Comparison of ENCODE assay signal across 21 mouse cellular contexts in genomic region chr6:118689447-118689846, GRCm38 (mm10).
"Had no signal": no experiment of that assay in that cellular context is flagged by ENCODE, and none has a peak within 500 bp of the region (broad histone marks: within the 10 kb centered on the region; RNA-seq: fewer than 3 reads in every experiment).

No protein-coding gene starts in this region.

- H3K27me3 ChIP-seq: limb, embryonic 12.5 days; limb, embryonic 15.5 days; liver, embryonic 15.5 days; midbrain, embryonic 12.5 days; midbrain, embryonic 15.5 days; neural tube, embryonic 12.5 days; neural tube, embryonic 15.5 days had no signal

- H3K36me3 ChIP-seq: limb, embryonic 15.5 days; liver, embryonic 12.5 days; liver, embryonic 15.5 days; midbrain, embryonic 12.5 days; midbrain, embryonic 15.5 days; neural tube, embryonic 12.5 days; neural tube, embryonic 15.5 days had no signal

- H3K4me2 ChIP-seq: limb, embryonic 12.5 days; limb, embryonic 15.5 days; liver, embryonic 12.5 days; liver, embryonic 15.5 days; midbrain, embryonic 12.5 days; midbrain, embryonic 15.5 days; neural tube, embryonic 12.5 days; neural tube, embryonic 15.5 days had no signal

- H3K27ac ChIP-seq: limb, embryonic 12.5 days; limb, embryonic 15.5 days; liver, embryonic 12.5 days; liver, embryonic 15.5 days; macrophage; midbrain, embryonic 12.5 days; midbrain, embryonic 15.5 days; neural tube, embryonic 12.5 days; neural tube, embryonic 15.5 days; stomach, postnatal 0 days had no signal

- H3K4me1 ChIP-seq: limb, embryonic 12.5 days; limb, embryonic 15.5 days; liver, embryonic 12.5 days; liver, embryonic 15.5 days; midbrain, embryonic 12.5 days; midbrain, embryonic 15.5 days; neural tube, embryonic 12.5 days; neural tube, embryonic 15.5 days had no signal

- H3K9me3 ChIP-seq: limb, embryonic 12.5 days; limb, embryonic 15.5 days; liver, embryonic 12.5 days; liver, embryonic 15.5 days; midbrain, embryonic 12.5 days; midbrain, embryonic 15.5 days; neural tube, embryonic 12.5 days; neural tube, embryonic 15.5 days had no signal

- DNase-seq: kidney, postnatal 14 days; kidney, postnatal 4 days; left cerebral cortex, postnatal 4 days; lung, adult 18-20 months; lung, postnatal 14 days; right cerebral cortex, adult 18-20 months; right cerebral cortex, postnatal 14 days; right cerebral cortex, postnatal 4 days; thymus, adult 2 months; thymus, postnatal 14 days; thymus, postnatal 4 days had no signal

- H3K9ac ChIP-seq: limb, embryonic 12.5 days; limb, embryonic 15.5 days; liver, embryonic 12.5 days; liver, embryonic 15.5 days; midbrain, embryonic 12.5 days; midbrain, embryonic 15.5 days; neural tube, embryonic 12.5 days; neural tube, embryonic 15.5 days had no signal

- ATAC-seq: liver, embryonic 12.5 days; midbrain, embryonic 15.5 days had no signal

- H3K4me3 ChIP-seq: limb, embryonic 12.5 days; limb, embryonic 15.5 days; liver, embryonic 12.5 days; liver, embryonic 15.5 days; midbrain, embryonic 12.5 days; midbrain, embryonic 15.5 days; neural tube, embryonic 12.5 days; neural tube, embryonic 15.5 days had no signal
